Mouse (Mus musculus): Measurements from ENCODE around the gene Fbp2. TPM values are rescaled to one million over a fixed set of nuclear protein-coding genes. Genes with fewer than 3 reads are reported as not detected.
"Not testable (repeated sequence)": the region's sequence is repeated elsewhere in the genome, so short reads cannot be mapped to it uniquely, and the experiment has no call there.

Fbp2 gene
- polyA plus RNA-seq, 1 experiment from 2014 or later, result 146 TPM

DNA sequence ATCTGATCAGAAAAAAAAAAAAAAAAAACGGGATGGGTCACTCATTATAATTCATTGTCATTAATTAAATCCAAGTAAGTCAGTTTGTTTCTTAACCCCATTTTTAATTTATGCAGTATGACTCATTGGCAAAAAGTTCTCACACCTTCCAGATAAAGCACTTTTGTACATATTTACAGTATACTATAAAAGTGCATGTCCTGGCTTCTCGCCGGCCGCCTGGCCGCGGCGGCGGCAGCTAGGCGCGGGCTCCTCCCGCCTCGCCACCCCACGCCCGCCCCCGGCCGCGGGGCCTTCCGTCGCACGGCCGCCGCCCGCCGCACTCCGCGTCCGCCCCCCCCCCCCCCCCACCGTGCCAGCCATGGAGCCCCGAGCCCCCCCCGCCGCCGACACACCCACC is 45.5 kb downstream of the Fbp2 start:
- Histone ChIP-seq H3K27me3 (ENCODE audit: control insufficient read depth, insufficient read depth, low read length) (no peaks in the 10 kb centered on the region), H3K27ac (replicated peaks) (no peak overlapping the region), H3K36me3 (ENCODE audit: control insufficient read depth, insufficient read depth, low read length) (no peaks in the 10 kb centered on the region), H3K4me1 (replicated peaks; ENCODE audit: control insufficient read depth, insufficient read depth) (no peaks in the 10 kb centered on the region), H3K9me3 (ENCODE audit: control insufficient read depth, low read length) (no peaks in the 10 kb centered on the region), H3K9ac (ENCODE audit: low read length) (no peak overlapping the region), H3K4me2 (replicated peaks; ENCODE audit: low read depth) (peak overlapping the region; percentile 51), H3K4me3 (ENCODE audit: low read depth, low read length) (peak overlapping the region; percentile 23; the same call in 1 of the 2 replicates)
- 5% methylated on average over 27 of the region's 32 CpGs for WGBS
- ATAC-seq (ENCODE audit: low FRiP score, low TSS enrichment), result peak; percentile 63; the same call in 1 of the 2 replicates
- peak; percentile 39 for DNase-seq (ENCODE audit: low spot score)
- no peak for TF ChIP-seq EP300 (optimal IDR thresholded peaks at IDR 0.05)
- no peak for TF ChIP-seq CTCF (IDR thresholded peaks at IDR 0.05; ENCODE audit: low read depth)

GRCm38 (mm10) chr13:62807981-62808380 is 50.2 kb downstream of the Fbp2 start:
- H3K36me3 ChIP-seq (ENCODE audit: control insufficient read depth, insufficient read depth, low read length); ATAC-seq (ENCODE audit: low FRiP score, low TSS enrichment); H3K9me3 ChIP-seq (ENCODE audit: control insufficient read depth, low read length); H3K4me3 ChIP-seq (ENCODE audit: low read depth, low read length); DNase-seq (ENCODE audit: low spot score); H3K4me2 ChIP-seq (replicated peaks; ENCODE audit: low read depth); H3K4me1 ChIP-seq (replicated peaks; ENCODE audit: control insufficient read depth, insufficient read depth); H3K9ac ChIP-seq (ENCODE audit: low read length); H3K27ac ChIP-seq (replicated peaks); H3K27me3 ChIP-seq (ENCODE audit: control insufficient read depth, insufficient read depth, low read length): not testable (repeated sequence)
- WGBS, result 93% methylated on average over 6 of the region's 6 CpGs

Other genes with a start within 250 kb of the Fbp2 start
- gene 6720489N17Rik, start 234.2 kb downstream of the Fbp2 start, polyA plus RNA-seq (2015; fragmentation: Nextera tagmentation; extraction: Ambion mirVana), result 3.5 and 4.0 TPM in 2 replicates
- gene Platr25, start 97.7 kb downstream of the Fbp2 start, polyA plus RNA-seq (2015; fragmentation: Nextera tagmentation; extraction: Ambion mirVana), result 8.5 and 8.7 TPM in 2 replicates
- gene Gm5141, start 72.6 kb downstream of the Fbp2 start, polyA plus RNA-seq (2015; fragmentation: Nextera tagmentation; extraction: Ambion mirVana), result 3.1 and 3.5 TPM in 2 replicates
- gene Fbp1, start 29.9 kb upstream of the Fbp2 start, polyA plus RNA-seq (2015; fragmentation: Nextera tagmentation; extraction: Ambion mirVana), result 3.8 and 5.8 TPM in 2 replicates
- 101 TPM in 2 replicates for gene 2010111I01Rik, start 106.5 kb upstream of the Fbp2 start, polyA plus RNA-seq (2015; fragmentation: Nextera tagmentation; extraction: Ambion mirVana)

Data from stomach, postnatal 0 days (tissue).